Mouse (Mus musculus): ENCODE results near the gene Scn9a.

Gene Scn9a

GRCm38 (mm10) chr2:66634580-66635359 lies at the start of gene Scn9a:
TSS of gene Scn9a (minus strand) at chr2:66634962.
- CTCF ChIA-PET, result interaction anchor here in 1 of 4 experiments (0.6 kb wide), 1 partner anchor 42 kb away, joined by 3 read pairs; no protein-coding TSS in a partner anchor

GRCm38 (mm10) chr2:66661988-66662387 lies 27.2 kb upstream of the Scn9a start:
- ChIA-PET POLR2A (no interaction called here), CTCF (no interaction called here)

More at GRCm38 (mm10) chr2:66634580-66635359, at the start of gene Scn9a:
- POLR2A ChIA-PET, result no interaction called here

GRCm38 (mm10) chr2:66656430-66656829 lies 21.7 kb upstream of the Scn9a start:
- CTCF ChIA-PET, result no interaction called here
- POLR2A ChIA-PET, result no interaction called here

GRCm38 (mm10) chr2:66655431-66655830 lies 20.7 kb upstream of the Scn9a start:
- POLR2A ChIA-PET, result no interaction called here
- CTCF ChIA-PET, result interaction anchor here in 1 of 4 experiments (0.5 kb wide), 1 partner anchor 321 kb away, joined by 4 read pairs; no protein-coding TSS in a partner anchor

- ChIA-PET CTCF (no interaction called here), POLR2A (no interaction called here)
Observed at GRCm38 (mm10) chr2:66644384-66644783, 9.6 kb upstream of the Scn9a start.

GRCm38 (mm10) chr2:66632728-66633127 lies 2.0 kb downstream of the Scn9a start:
- ChIA-PET CTCF (no interaction called here), POLR2A (no interaction called here)

GRCm38 (mm10) chr2:66611091-66611490 lies 23.7 kb downstream of the Scn9a start:
- CTCF ChIA-PET, result no interaction called here
- POLR2A ChIA-PET, result no interaction called here

GRCm38 (mm10) chr2:66597313-66597712 lies 37.4 kb downstream of the Scn9a start:
- ChIA-PET POLR2A (no interaction called here), CTCF (no interaction called here)

- ChIA-PET CTCF (interaction anchor here in 1 of 4 experiments (0.6 kb wide), 1 partner anchor 363 kb away, joined by 3 read pairs; no protein-coding TSS in a partner anchor), POLR2A (no interaction called here)
Observed at GRCm38 (mm10) chr2:66596145-66596544, 38.6 kb downstream of the Scn9a start.

GRCm38 (mm10) chr2:66590151-66590550 lies 44.6 kb downstream of the Scn9a start:
- CTCF ChIA-PET, result no interaction called here
- POLR2A ChIA-PET, result no interaction called here

GRCm38 (mm10) chr2:66580026-66580808 lies 54.5 kb downstream of the Scn9a start:
- CTCF ChIA-PET, result no interaction called here
- POLR2A ChIA-PET, result no interaction called here

- ChIA-PET POLR2A (no interaction called here), CTCF (interaction anchor here in 1 of 4 experiments (0.6 kb wide), 1 partner anchor 504 kb away, joined by 6 read pairs; no protein-coding TSS in a partner anchor)
Observed at GRCm38 (mm10) chr2:66548254-66548653, 86.5 kb downstream of the Scn9a start.

- ChIA-PET POLR2A (no interaction called here), CTCF (interaction anchor here in 2 of 4 experiments (0.6 to 1.0 kb wide), 3 partner anchors 110 to 280 kb away, joined by 3 to 7 read pairs (median 3); no protein-coding TSS in a partner anchor)
Observed at GRCm38 (mm10) chr2:66519966-66520365, 114.8 kb downstream of the Scn9a start.

- ChIA-PET POLR2A (no interaction called here), CTCF (no interaction called here)
Observed at GRCm38 (mm10) chr2:66511424-66511823, 123.3 kb downstream of the Scn9a start.

- POLR2A ChIA-PET, result no interaction called here
- CTCF ChIA-PET, result interaction anchor here in 1 of 4 experiments (0.6 kb wide), 1 partner anchor 941 kb away, joined by 3 read pairs; the partner anchor contains the start of gene Scn3a
Observed at GRCm38 (mm10) chr2:66508032-66508431, 126.7 kb downstream of the Scn9a start.

GRCm38 (mm10) chr2:66507616-66508015 lies 127.1 kb downstream of the Scn9a start:
- ChIA-PET POLR2A (no interaction called here), CTCF (interaction anchor here in 1 of 4 experiments (0.6 kb wide), 1 partner anchor 940 kb away, joined by 3 read pairs; the partner anchor contains the start of gene Scn3a)

GRCm38 (mm10) chr2:66502158-66502557 lies 132.6 kb downstream of the Scn9a start:
- CTCF ChIA-PET, result no interaction called here

GRCm38 (mm10) chr2:66494556-66494955 lies 140.2 kb downstream of the Scn9a start:
- CTCF ChIA-PET, result no interaction called here
- POLR2A ChIA-PET, result no interaction called here

More at GRCm38 (mm10) chr2:66502158-66502557, 132.6 kb downstream of the Scn9a start:
- POLR2A ChIA-PET, result no interaction called here

- ChIA-PET CTCF (no interaction called here), POLR2A (no interaction called here)
Observed at GRCm38 (mm10) chr2:66478395-66478794, 156.4 kb downstream of the Scn9a start.

- ChIA-PET POLR2A (no interaction called here), CTCF (interaction anchor here in 3 of 4 experiments (0.6 to 1.3 kb wide), 3 partner anchors 160 to 430 kb away, joined by 3 to 5 read pairs (median 5); no protein-coding TSS in a partner anchor)
Observed at GRCm38 (mm10) chr2:66473181-66473822, 161.5 kb downstream of the Scn9a start.

Data from embryonic stem cell, embryonic (primary cell).